Mouse (Mus musculus) MEL (cell line): ENCODE data around the gene Fra10ac1. TPM values are rescaled to one million over a fixed set of nuclear protein-coding genes. Genes with fewer than 3 reads are reported as not detected.

ENCODE experiments used
- DNase-seq: peaks from one replicate; pipeline ENCODE4 v3.0.0; 2011; ENCODE audit warnings: low read depth, low spot score
- H3K27ac ChIP-seq: 2 replicates; pipeline ENCODE4 v1.5.1; 2012; ENCODE audit warnings: low read depth, mild to moderate bottlenecking, control low read depth, low read length, moderate library complexity; ENCODE audit not compliant: control insufficient read depth
- H3K27me3 ChIP-seq, 2 experiments: fragments of 150-350 bp in 1 of 2; sonication (generic) in 1 of 2; 2 replicates each; pipeline ENCODE4 v1.6.1; 2012; ENCODE audit warnings: low read length in 2 of 2, mild to moderate bottlenecking in 2 of 2, improper control_type of control experiment in 1 of 2, moderate library complexity in 1 of 2; ENCODE audit not compliant: insufficient read depth in 2 of 2, control insufficient read depth in 1 of 2
- H3K36me3 ChIP-seq, 2 experiments: 2 replicates each; pipeline ENCODE4 v1.6.1; 2012 to 2014; ENCODE audit warnings: low read length in 2 of 2, improper control_type of control experiment in 1 of 2, inconsistent platforms in 1 of 2, mild to moderate bottlenecking in 1 of 2; ENCODE audit not compliant: insufficient read depth in 2 of 2, control insufficient read depth in 1 of 2
- H3K4me1 ChIP-seq, 2 experiments: fragments of 150-350 bp in 1 of 2; sonication (generic) in 1 of 2; 2 replicates each; pipeline ENCODE4 v1.6.1; 2012; ENCODE audit warnings: low read length in 2 of 2, improper control_type of control experiment in 1 of 2, mild to moderate bottlenecking in 1 of 2; ENCODE audit not compliant: insufficient read depth in 2 of 2, control insufficient read depth in 1 of 2
- H3K4me3 ChIP-seq, 2 experiments: fragments of 150-350 bp in 1 of 2; sonication (generic) in 1 of 2; 2 replicates each; pipeline ENCODE4 v1.5.1; 2012; ENCODE audit warnings: low read depth in 2 of 2, low read length in 2 of 2, mild to moderate bottlenecking in 2 of 2, moderate library complexity in 2 of 2, control low read depth in 1 of 2, improper control_type of control experiment in 1 of 2; ENCODE audit not compliant: control insufficient read depth in 1 of 2, insufficient read depth in 1 of 2
- H3K79me2 ChIP-seq: 2 replicates; pipeline ENCODE4 v1.6.1; 2012; ENCODE audit warnings: mild to moderate bottlenecking, low read length, moderate library complexity; ENCODE audit not compliant: control insufficient read depth, poor library complexity, insufficient read depth
- H3K9ac ChIP-seq: 2 replicates; pipeline ENCODE4 v1.6.1; 2012; ENCODE audit warnings: low read depth, mild to moderate bottlenecking, control low read depth, low read length, moderate library complexity; ENCODE audit not compliant: control insufficient read depth, poor library complexity, severe bottlenecking
- H3K9me3 ChIP-seq: fragments of 150-350 bp; sonication (generic); replicated peaks from 2 replicates; pipeline ENCODE4 v1.6.1; 2012; ENCODE audit warnings: mild to moderate bottlenecking, low read length, improper control_type of control experiment, moderate library complexity; ENCODE audit not compliant: insufficient read depth
- CTCF ChIP-seq, 3 experiments: IDR thresholded peaks in 2 of 3; conservative IDR thresholded peaks in 1 of 3; 2 replicates each; pipeline ENCODE4 v1.5.1; 2011 to 2012; ENCODE audit warnings: low read length in 3 of 3, low read depth in 2 of 3, mild to moderate bottlenecking in 2 of 3, improper control_type of control experiment in 1 of 3, inconsistent platforms in 1 of 3, mixed read lengths in 1 of 3, moderate library complexity in 1 of 3; ENCODE audit not compliant: control insufficient read depth in 1 of 3, insufficient read depth in 1 of 3, poor library complexity in 1 of 3, severe bottlenecking in 1 of 3
- E2F4 ChIP-seq: IDR thresholded peaks from 2 replicates; pipeline ENCODE4 v1.6.1; 2011; ENCODE audit warnings: low read depth, low read length, improper control_type of control experiment, borderline replicate concordance
- EP300 ChIP-seq, 2 experiments: IDR thresholded peaks; 2 replicates each; pipeline ENCODE4 v1.6.1; 2011; ENCODE audit warnings: improper control_type of control experiment in 2 of 2, low read length in 2 of 2, low read depth in 1 of 2, mild to moderate bottlenecking in 1 of 2
- ETS1 ChIP-seq: IDR thresholded peaks from 2 replicates; pipeline ENCODE4 v1.6.1; 2012; ENCODE audit warnings: low read depth, mild to moderate bottlenecking, inconsistent platforms, low read length, improper control_type of control experiment, moderate library complexity
- GABPA ChIP-seq: IDR thresholded peaks from 2 replicates; pipeline ENCODE4 v1.6.1; 2012; ENCODE audit warnings: low read depth, mild to moderate bottlenecking, inconsistent platforms, low read length, improper control_type of control experiment, moderate library complexity
- JUND ChIP-seq: IDR thresholded peaks from 2 replicates; pipeline ENCODE4 v1.6.1; 2011; ENCODE audit warnings: low read depth, mild to moderate bottlenecking, improper control_type of control experiment, low read length
- MAFK ChIP-seq: IDR thresholded peaks from 2 replicates; pipeline ENCODE4 v1.6.1; 2011; ENCODE audit warnings: low read depth, mild to moderate bottlenecking, low read length, improper control_type of control experiment, borderline replicate concordance
- MAX ChIP-seq: IDR thresholded peaks from 2 replicates; pipeline ENCODE4 v1.6.1; 2011; ENCODE audit warnings: low read length, improper control_type of control experiment
- MYC ChIP-seq: IDR thresholded peaks from 2 replicates; pipeline ENCODE4 v1.6.1; 2011; ENCODE audit warnings: low read depth, mild to moderate bottlenecking, low read length, improper control_type of control experiment, moderate library complexity
- NELFE ChIP-seq: IDR thresholded peaks from 2 replicates; pipeline ENCODE4 v1.6.1; 2011; ENCODE audit warnings: low read depth, low read length, improper control_type of control experiment
- POLR2AphosphoS5 ChIP-seq: IDR thresholded peaks from 2 replicates; pipeline ENCODE4 v1.6.1; 2012; ENCODE audit warnings: low read depth, borderline replicate concordance, mild to moderate bottlenecking, inconsistent platforms, low read length, moderate library complexity, mixed read lengths
- RAD21 ChIP-seq: IDR thresholded peaks from 2 replicates; pipeline ENCODE4 v1.6.1; 2011; ENCODE audit warnings: mild to moderate bottlenecking, low read depth, low read length, improper control_type of control experiment
- RCOR1 ChIP-seq: IDR thresholded peaks from 2 replicates; pipeline ENCODE4 v1.6.1; 2012; ENCODE audit warnings: low read depth, mild to moderate bottlenecking, inconsistent platforms, low read length, improper control_type of control experiment
- USF2 ChIP-seq, 2 experiments: IDR thresholded peaks; 2 replicates each; pipeline ENCODE4 v1.6.1; 2011 to 2012; ENCODE audit warnings: improper control_type of control experiment in 2 of 2, low read length in 2 of 2, borderline replicate concordance in 1 of 2, inconsistent platforms in 1 of 2, low read depth in 1 of 2, mild to moderate bottlenecking in 1 of 2; ENCODE audit not compliant: insufficient read depth in 1 of 2
- ZNF384 ChIP-seq: IDR thresholded peaks from 2 replicates; pipeline ENCODE4 v1.6.1; 2012; ENCODE audit warnings: low read depth, mild to moderate bottlenecking, inconsistent platforms, low read length, improper control_type of control experiment
- polyA plus RNA-seq, 2 experiments: library from polyadenylated mRNA; stranded (reverse) in 1 of 2; unstranded in 1 of 2; fragments of >175 nt in 1 of 2; fragments of >200 nt in 1 of 2; gene quantifications; 2 replicates each; pipeline versions ENCODE4 v1.2.1 to v1.2.4; 2012; ENCODE audit warnings: low replicate concordance in 2 of 2, low read depth in 1 of 2; ENCODE audit not compliant: insufficient read length in 2 of 2, insufficient read depth in 1 of 2, missing spikeins in 1 of 2
- total RNA-seq: library from RNA; depleted of rRNA; stranded (reverse); fragments of 300-350 nt; gene quantifications from 2 replicates; pipeline ENCODE4 v1.2.3, GENCODE M21; 2012

Gene Fra10ac1
- total and polyA plus RNA-seq, 3 experiments, result 9.1 to 17.0 TPM; not detected in 1

DNA sequence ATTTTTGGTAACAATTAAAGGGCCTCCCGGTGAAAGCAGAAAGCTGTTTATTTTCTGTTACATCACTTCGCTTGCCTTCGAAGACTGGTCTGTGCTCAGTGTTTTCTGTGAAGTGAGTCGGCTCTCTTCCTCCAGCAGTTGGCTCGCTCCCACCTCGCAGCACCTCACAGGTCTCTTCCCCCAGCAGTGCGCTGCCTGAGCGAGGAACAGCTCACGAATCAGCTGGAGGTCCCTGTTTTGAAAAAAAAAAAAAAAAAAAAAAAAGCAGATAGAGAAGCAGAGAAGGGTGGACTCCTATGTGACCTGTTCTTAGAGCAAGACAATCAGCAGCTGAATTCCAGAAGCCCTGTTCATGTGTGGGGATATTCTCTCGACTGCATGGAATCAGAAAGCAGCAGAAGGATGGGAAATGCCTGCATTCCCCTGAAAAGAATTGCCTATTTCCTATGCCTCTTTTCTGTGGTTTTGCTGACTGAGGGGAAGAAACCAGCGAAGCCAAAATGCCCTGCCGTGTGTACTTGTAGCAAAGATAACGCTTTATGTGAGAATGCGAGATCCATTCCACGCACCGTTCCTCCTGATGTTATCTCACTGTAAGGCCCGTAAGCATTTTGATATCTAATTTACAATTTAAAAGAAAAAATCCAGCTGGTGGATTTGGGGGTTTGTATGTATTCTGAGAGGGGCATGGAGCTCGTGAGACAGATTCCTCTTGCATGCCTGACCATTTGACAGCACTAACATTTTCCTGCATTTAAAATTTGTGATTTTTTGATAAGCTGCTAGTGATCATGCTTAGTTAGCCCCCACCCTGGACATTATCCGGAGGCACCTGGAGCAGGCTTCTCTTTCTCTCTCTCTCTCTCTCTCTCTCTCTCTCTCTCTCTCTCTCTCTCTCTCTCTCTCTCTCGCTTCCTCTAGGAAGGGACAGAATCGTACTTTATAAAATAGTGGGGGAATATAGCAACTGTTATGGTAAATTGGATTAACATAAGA, 40.8 kb upstream of the Fra10ac1 start, which contains the start of gene Lgi1:
Gene Lgi1 (plus strand): TSS at position 32 of the 996 bp plus-strand sequence.
- no peaks in the 10 kb centered on the region for H3K27me3 ChIP-seq
- H3K4me1 ChIP-seq, result peaks cover 0 to 2% of the 10 kb centered on the region in 2 experiments; a peak in 1 of 4 replicates
- H3K9ac ChIP-seq, result no peak within 1 kb of the TSS
- H3K79me2 ChIP-seq, result no peaks in the 10 kb centered on the region
- no peaks in the 10 kb centered on the region for H3K9me3 ChIP-seq
- peak; percentile 7 for DNase-seq
- no peak within 1 kb of the TSS for H3K27ac ChIP-seq
- H3K4me3 ChIP-seq, result no peak within 1 kb of the TSS
- TF ChIP-seq ZNF384 (peak; percentile 42; the same call in 1 of the 2 replicates), MAX (no peak), ETS1 (no peak)
- no peaks in the 10 kb centered on the region for H3K36me3 ChIP-seq

DNA sequence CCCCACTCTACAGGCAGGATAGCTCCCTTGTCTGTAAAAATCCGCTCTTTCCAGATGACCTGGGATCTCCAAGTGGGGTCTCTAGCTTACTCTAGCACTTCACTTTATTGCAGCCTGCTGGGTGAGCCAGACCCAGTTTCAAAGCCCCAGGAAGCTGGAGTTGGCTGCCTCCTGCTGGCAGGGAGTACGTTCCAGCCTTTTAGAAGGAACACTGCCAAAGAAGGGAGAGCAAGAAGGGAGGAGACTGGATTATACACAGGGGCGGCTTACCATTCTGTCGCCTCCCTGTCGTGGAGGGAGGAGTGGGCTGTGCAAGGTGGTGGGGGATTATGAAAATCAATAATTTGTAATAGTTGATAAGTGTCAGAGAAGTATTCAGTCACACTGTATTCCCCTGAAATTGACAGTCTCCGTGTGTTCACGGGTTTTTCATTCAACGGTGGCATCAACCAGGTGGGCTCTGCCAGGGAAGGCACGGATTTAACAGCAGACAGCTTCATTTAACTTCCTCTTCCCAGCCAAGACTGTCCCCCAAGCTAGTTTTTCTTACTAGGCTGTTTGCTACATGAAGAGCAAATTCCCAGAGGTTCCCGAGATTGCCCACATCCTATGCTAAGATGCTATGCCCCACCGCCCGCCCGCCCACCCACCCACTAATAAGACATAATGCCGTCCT, 40.0 kb upstream of the Fra10ac1 start:
- no peak overlapping the region for H3K27ac ChIP-seq
- TF ChIP-seq CTCF (IDR thresholded peaks at IDR 0.05 in 2 of 3, conservative IDR thresholded peaks at IDR 0.05 in 1 of 3; ENCODE audit: control insufficient read depth in 1 of 3, insufficient read depth in 1 of 3, low read depth in 2 of 3, low read length in 3 of 3, poor library complexity in 1 of 3, severe bottlenecking in 1 of 3), result peak in 1 of 3 experiments; percentile 7; a peak in 1 of 6 replicates
- no peak for TF ChIP-seq E2F4
- no peak for TF ChIP-seq POLR2AphosphoS5
- no peaks in the 10 kb centered on the region for H3K9me3 ChIP-seq
- H3K4me3 ChIP-seq, result no peak overlapping the region
- no peaks in the 10 kb centered on the region for H3K36me3 ChIP-seq
- H3K4me1 ChIP-seq, result peaks cover 0 to 2% of the 10 kb centered on the region in 2 experiments; a peak in 1 of 4 replicates
- no peaks in the 10 kb centered on the region for H3K27me3 ChIP-seq
- DNase-seq, result no peak
- no peak overlapping the region for H3K9ac ChIP-seq
- H3K79me2 ChIP-seq, result no peaks in the 10 kb centered on the region

DNA sequence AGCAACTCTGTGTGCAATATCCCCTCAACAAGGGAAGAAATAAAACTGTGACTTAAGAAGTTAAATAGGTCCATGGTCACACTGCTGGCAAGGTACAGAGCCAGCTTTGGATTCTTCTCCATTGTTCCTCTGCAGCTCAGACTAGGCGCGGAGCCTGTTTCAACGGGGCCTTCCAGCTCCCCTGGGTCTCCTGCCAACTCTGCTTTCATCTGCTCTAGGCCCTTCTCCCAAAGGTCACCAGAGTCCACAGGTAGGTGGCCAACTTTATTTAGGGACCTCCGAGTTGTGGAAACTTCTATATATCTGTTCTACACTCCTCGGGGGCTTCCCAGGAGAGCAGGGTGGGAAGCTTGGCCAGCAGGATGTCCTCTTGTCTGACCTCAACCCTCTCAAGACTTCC, 37.4 kb upstream of the Fra10ac1 start:
- Histone ChIP-seq H3K36me3 (no peaks in the 10 kb centered on the region), H3K4me1 (peaks cover 0 to 2% of the 10 kb centered on the region in 2 experiments; a peak in 1 of 4 replicates), H3K4me3 (no peak overlapping the region), H3K79me2 (no peaks in the 10 kb centered on the region), H3K27me3 (no peaks in the 10 kb centered on the region), H3K27ac (no peak overlapping the region), H3K9ac (no peak overlapping the region), H3K9me3 (no peaks in the 10 kb centered on the region)
- no peak for DNase-seq
- TF ChIP-seq MYC, result no peak
- no peak for TF ChIP-seq RAD21
- no peak for TF ChIP-seq RCOR1
- TF ChIP-seq POLR2AphosphoS5, result no peak
- no peak for TF ChIP-seq EP300 (IDR thresholded peaks at IDR 0.05; ENCODE audit: low read depth in 1 of 2, low read length in 2 of 2)
- no peak for TF ChIP-seq NELFE
- no peak for TF ChIP-seq USF2 (IDR thresholded peaks at IDR 0.05; ENCODE audit: borderline replicate concordance in 1 of 2, insufficient read depth in 1 of 2, low read depth in 1 of 2, low read length in 2 of 2)
- no peak for TF ChIP-seq JUND
- no peak for TF ChIP-seq MAFK
- no peak for TF ChIP-seq GABPA
